Mouse (Mus musculus): ENCODE results near the gene Lsr. TPM values are rescaled to one million over a fixed set of nuclear protein-coding genes. Genes with fewer than 3 reads are reported as not detected.

Gene Lsr
- total RNA-seq, 1 experiment, result 54.6 TPM

GRCm38 (mm10) chr7:30914732-30915131, 58.5 kb downstream of the Lsr start, which contains the start of gene Mag:
Gene Mag, minus strand, starts transcription at chr7:30914873.
- TF ChIP-seq MAFK (IDR thresholded peaks at IDR 0.05; ENCODE audit: insufficient read depth, low read depth, low read length) (no peak), ZNF384 (IDR thresholded peaks at IDR 0.05; ENCODE audit: low read depth, low read length) (no peak), ZC3H11A (IDR thresholded peaks at IDR 0.05; ENCODE audit: borderline replicate concordance, low read depth, low read length) (no peak)
- Histone ChIP-seq H3K4me1 (ENCODE audit: control insufficient read depth in 2 of 2, insufficient read depth in 2 of 2, low read length in 2 of 2, poor library complexity in 1 of 2) (peaks cover 5 to 15% of the 10 kb centered on the region in 2 experiments; a peak in 3 of 4 replicates), H3K27ac (ENCODE audit: insufficient read depth, low read depth, low read length, poor library complexity, severe bottlenecking) (no peak within 1 kb of the TSS), H3K9me3 (ENCODE audit: control insufficient read depth, insufficient read depth, low read depth, low read length) (no peaks in the 10 kb centered on the region), H3K36me3 (ENCODE audit: control insufficient read depth, insufficient read depth, low read length, poor library complexity, severe bottlenecking) (no peaks in the 10 kb centered on the region), H3K4me3 (ENCODE audit: insufficient read depth in 1 of 2, low read depth in 1 of 2, low read length in 2 of 2, poor library complexity in 1 of 2, severe bottlenecking in 1 of 2) (no peak within 1 kb of the TSS), H3K9ac (ENCODE audit: insufficient read depth, low read depth, low read length, poor library complexity, severe bottlenecking) (no peak within 1 kb of the TSS)
- in situ Hi-C loops (cut with MboI; ENCODE audit: low sequenced_read_pairs in 2 of 2, unreplicated experiment in 2 of 2), result no loop called here
- no peak for DNase-seq (ENCODE audit: low read depth, low spot score)

GRCm38 (mm10) chr7:30909773-30910172, 63.5 kb downstream of the Lsr start:
- peaks cover 0 to 1% of the 10 kb centered on the region in 2 experiments; a peak in 1 of 4 replicates for H3K4me1 ChIP-seq (ENCODE audit: control insufficient read depth in 2 of 2, insufficient read depth in 2 of 2, low read length in 2 of 2, poor library complexity in 1 of 2)
- no peaks in the 10 kb centered on the region for H3K36me3 ChIP-seq (ENCODE audit: control insufficient read depth, insufficient read depth, low read length, poor library complexity, severe bottlenecking)
- in situ Hi-C loops (cut with MboI; ENCODE audit: low sequenced_read_pairs in 2 of 2, unreplicated experiment in 2 of 2), result no loop called here
- H3K4me3 ChIP-seq (ENCODE audit: insufficient read depth in 1 of 2, low read depth in 1 of 2, low read length in 2 of 2, poor library complexity in 1 of 2, severe bottlenecking in 1 of 2), result no peak overlapping the region
- H3K9me3 ChIP-seq (ENCODE audit: control insufficient read depth, insufficient read depth, low read depth, low read length), result no peaks in the 10 kb centered on the region
- no peak overlapping the region for H3K9ac ChIP-seq (ENCODE audit: insufficient read depth, low read depth, low read length, poor library complexity, severe bottlenecking)
- TF ChIP-seq MAFK (IDR thresholded peaks at IDR 0.05; ENCODE audit: insufficient read depth, low read depth, low read length) (no peak), HCFC1 (IDR thresholded peaks at IDR 0.05; ENCODE audit: borderline replicate concordance, insufficient read depth, low read length) (no peak), ZC3H11A (IDR thresholded peaks at IDR 0.05; ENCODE audit: borderline replicate concordance, low read depth, low read length) (no peak), ZNF384 (IDR thresholded peaks at IDR 0.05; ENCODE audit: low read depth, low read length) (no peak), CHD2 (IDR thresholded peaks at IDR 0.05; ENCODE audit: low read depth, low read length) (no peak)
- H3K27ac ChIP-seq (ENCODE audit: insufficient read depth, low read depth, low read length, poor library complexity, severe bottlenecking), result no peak overlapping the region
- DNase-seq (ENCODE audit: low read depth, low spot score), result no peak

- peaks cover 0 to 1% of the 10 kb centered on the region in 2 experiments; a peak in 1 of 4 replicates for H3K4me1 ChIP-seq (ENCODE audit: control insufficient read depth in 2 of 2, insufficient read depth in 2 of 2, low read length in 2 of 2, poor library complexity in 1 of 2)
- no peaks in the 10 kb centered on the region for H3K9me3 ChIP-seq (ENCODE audit: control insufficient read depth, insufficient read depth, low read depth, low read length)
- no peak overlapping the region for H3K9ac ChIP-seq (ENCODE audit: insufficient read depth, low read depth, low read length, poor library complexity, severe bottlenecking)
- H3K27ac ChIP-seq (ENCODE audit: insufficient read depth, low read depth, low read length, poor library complexity, severe bottlenecking), result no peak overlapping the region
- in situ Hi-C loops (cut with MboI; ENCODE audit: low sequenced_read_pairs in 2 of 2, unreplicated experiment in 2 of 2), result no loop called here
- H3K36me3 ChIP-seq (ENCODE audit: control insufficient read depth, insufficient read depth, low read length, poor library complexity, severe bottlenecking), result no peaks in the 10 kb centered on the region
- H3K4me3 ChIP-seq (ENCODE audit: insufficient read depth in 1 of 2, low read depth in 1 of 2, low read length in 2 of 2, poor library complexity in 1 of 2, severe bottlenecking in 1 of 2), result peak overlapping the region; percentile 42 to 54; a peak in 2 of 4 replicates
- TF ChIP-seq ZNF384 (IDR thresholded peaks at IDR 0.05; ENCODE audit: low read depth, low read length) (no peak), MAFK (IDR thresholded peaks at IDR 0.05; ENCODE audit: insufficient read depth, low read depth, low read length) (no peak), CHD2 (IDR thresholded peaks at IDR 0.05; ENCODE audit: low read depth, low read length) (no peak), HCFC1 (IDR thresholded peaks at IDR 0.05; ENCODE audit: borderline replicate concordance, insufficient read depth, low read length) (no peak), ZC3H11A (IDR thresholded peaks at IDR 0.05; ENCODE audit: borderline replicate concordance, low read depth, low read length) (no peak)
- DNase-seq (ENCODE audit: low read depth, low spot score), result no peak
These were observed 64.3 kb downstream of the Lsr start for GRCm38 (mm10) chr7:30908992-30909431.

GRCm38 (mm10) chr7:30908277-30908991, 64.8 kb downstream of the Lsr start:
- no peaks in the 10 kb centered on the region for H3K36me3 ChIP-seq (ENCODE audit: control insufficient read depth, insufficient read depth, low read length, poor library complexity, severe bottlenecking)
- TF ChIP-seq MAFK (IDR thresholded peaks at IDR 0.05; ENCODE audit: insufficient read depth, low read depth, low read length) (no peak), CHD2 (IDR thresholded peaks at IDR 0.05; ENCODE audit: low read depth, low read length) (no peak)
- H3K27ac ChIP-seq (ENCODE audit: insufficient read depth, low read depth, low read length, poor library complexity, severe bottlenecking), result no peak overlapping the region
- peaks cover 0 to 1% of the 10 kb centered on the region in 2 experiments; a peak in 1 of 4 replicates for H3K4me1 ChIP-seq (ENCODE audit: control insufficient read depth in 2 of 2, insufficient read depth in 2 of 2, low read length in 2 of 2, poor library complexity in 1 of 2)
- H3K9ac ChIP-seq (ENCODE audit: insufficient read depth, low read depth, low read length, poor library complexity, severe bottlenecking), result no peak overlapping the region
- peak overlapping the region; percentile 42 to 54; a peak in 3 of 4 replicates for H3K4me3 ChIP-seq (ENCODE audit: insufficient read depth in 1 of 2, low read depth in 1 of 2, low read length in 2 of 2, poor library complexity in 1 of 2, severe bottlenecking in 1 of 2)
- in situ Hi-C loops (cut with MboI; ENCODE audit: low sequenced_read_pairs in 2 of 2, unreplicated experiment in 2 of 2), result no loop called here
- no peaks in the 10 kb centered on the region for H3K9me3 ChIP-seq (ENCODE audit: control insufficient read depth, insufficient read depth, low read depth, low read length)
- DNase-seq (ENCODE audit: low read depth, low spot score), result peak; percentile 69

Other genes starting within 250 kb of the Lsr start
- 137 and 155 TPM in 2 replicates for gene Tmem147, start 243.9 kb downstream of the Lsr start, total RNA-seq (2012; rRNA removed)
- not detected in 2 replicates for gene Gapdhs, start 229.8 kb downstream of the Lsr start, total RNA-seq (2012; rRNA removed)
- gene Sbsn, start 222.0 kb downstream of the Lsr start, total RNA-seq (2012; rRNA removed), result 9.8 and 20.8 TPM in 2 replicates
- gene Dmkn, start 209.7 kb downstream of the Lsr start, total RNA-seq (2012; rRNA removed), result 1.9 and 4.9 TPM in 2 replicates
- 3.2 and 4.9 TPM in 2 replicates for gene Krtdap, start 185.6 kb downstream of the Lsr start, total RNA-seq (2012; rRNA removed)
- not detected in 2 replicates for gene Ffar2, start 149.7 kb downstream of the Lsr start, total RNA-seq (2012; rRNA removed)
- 1.0 and 1.2 TPM in 2 replicates for gene Ffar3, start 117.3 kb downstream of the Lsr start, total RNA-seq (2012; rRNA removed)
- 0.04 and 0.16 TPM in 2 replicates for gene Ffar1, start 111.9 kb downstream of the Lsr start, total RNA-seq (2012; rRNA removed)
- 0.16 and 0.45 TPM in 2 replicates for gene Cd22, start 93.1 kb downstream of the Lsr start, total RNA-seq (2012; rRNA removed)
- 0.22 and 0.37 TPM in 2 replicates for gene Mag, start 58.6 kb downstream of the Lsr start, total RNA-seq (2012; rRNA removed)
- gene Hamp2, start 48.8 kb downstream of the Lsr start, total RNA-seq (2012; rRNA removed), result not detected in 2 replicates
- gene Hamp, start 29.4 kb downstream of the Lsr start, total RNA-seq (2012; rRNA removed), result not detected in 2 replicates
- 30.2 and 32.1 TPM in 2 replicates for gene Usf2, start 16.7 kb downstream of the Lsr start, total RNA-seq (2012; rRNA removed)
- gene Fam187b, start 326 bp upstream of the Lsr start, total RNA-seq (2012; rRNA removed), result 0.67 and 1.6 TPM in 2 replicates
- 9.6 and 16.0 TPM in 2 replicates for gene Fxyd5, start 69.0 kb upstream of the Lsr start, total RNA-seq (2012; rRNA removed)
- not detected in 2 replicates for gene Fxyd7, start 78.0 kb upstream of the Lsr start, total RNA-seq (2012; rRNA removed)
- gene Fxyd1, start 83.7 kb upstream of the Lsr start, total RNA-seq (2012; rRNA removed), result 1.4 TPM in 1 of 2 replicates, not detected in the other
- gene Lgi4, start 85.9 kb upstream of the Lsr start, total RNA-seq (2012; rRNA removed), result 0.16 and 0.18 TPM in 2 replicates
- 2.2 and 3.2 TPM in 2 replicates for gene Fxyd3, start 103.2 kb upstream of the Lsr start, total RNA-seq (2012; rRNA removed)
- 14.5 and 28.2 TPM in 2 replicates for gene Hpn, start 141.8 kb upstream of the Lsr start, total RNA-seq (2012; rRNA removed)
- gene Scn1b, start 153.5 kb upstream of the Lsr start, total RNA-seq (2012; rRNA removed), result 16.3 and 17.3 TPM in 2 replicates
- gene Gramd1a, start 182.4 kb upstream of the Lsr start, total RNA-seq (2012; rRNA removed), result 44.2 and 76.2 TPM in 2 replicates

Data from ES-E14 (cell line).